Mouse (Mus musculus) midbrain, embryonic 13.5 days (tissue): ENCODE data around the gene Wwtr1. TPM values are rescaled to one million over a fixed set of nuclear protein-coding genes. Genes with fewer than 3 reads are reported as not detected.

Experiments used
- ATAC-seq: fragments of 200-750 bp; cut with Nextera tagmentation; 2 replicates; pipeline ENCODE4 v1.8.0; 2017; ENCODE audit warnings: mild to moderate bottlenecking, moderate TSS enrichment, moderate library complexity
- H3K27ac ChIP-seq: fragments of 300-500 bp; sonication (generic); 2 replicates; pipeline ENCODE4 v1.5.1; 2015; ENCODE audit warnings: inconsistent platforms, mild to moderate bottlenecking, moderate library complexity
- H3K27me3 ChIP-seq: fragments of 300-500 bp; sonication (generic); 2 replicates; pipeline ENCODE4 v1.6.1; 2015; ENCODE audit warnings: mild to moderate bottlenecking, inconsistent platforms
- H3K36me3 ChIP-seq: fragments of 300-500 bp; sonication (generic); 2 replicates; pipeline ENCODE4 v1.6.1; 2015; ENCODE audit warnings: mild to moderate bottlenecking, inconsistent platforms
- H3K4me1 ChIP-seq: fragments of 300-500 bp; sonication (generic); replicated peaks from 2 replicates; pipeline ENCODE4 v1.6.1; 2015; ENCODE audit warnings: inconsistent platforms
- H3K4me2 ChIP-seq: fragments of 300-500 bp; sonication (generic); replicated peaks from 2 replicates; pipeline ENCODE4 v1.6.1; 2015; ENCODE audit warnings: moderate library complexity, mild to moderate bottlenecking, inconsistent platforms
- H3K4me3 ChIP-seq: fragments of 300-500 bp; sonication (generic); replicated peaks from 2 replicates; pipeline ENCODE4 v1.5.1; 2015; ENCODE audit warnings: mild to moderate bottlenecking, inconsistent platforms
- H3K9ac ChIP-seq: fragments of 300-500 bp; sonication (generic); replicated peaks from 2 replicates; pipeline ENCODE4 v1.6.1; 2015; ENCODE audit warnings: mild to moderate bottlenecking, inconsistent platforms
- H3K9me3 ChIP-seq: fragments of 300-500 bp; sonication (generic); 2 replicates; pipeline ENCODE4 v1.6.1; 2016; ENCODE audit warnings: mild to moderate bottlenecking, inconsistent platforms
- WGBS: fragments of 180-500 bp; shearing (Covaris S2); methylation state at CpG from one replicate; pipeline ENCODE4 v1.1.7; 2015; 5-methylcytosine and 5-hydroxymethylcytosine counted together
- polyA plus RNA-seq: library from polyadenylated mRNA; unstranded; fragments of >200 nt; fragmentation: Nextera tagmentation; extraction: Ambion mirVana; gene quantifications from 2 replicates; pipeline ENCODE4 v1.2.1, GENCODE M21; 2015

Gene Wwtr1
- polyA plus RNA-seq, 1 experiment from 2014 or later, result 8.1 TPM

- Histone ChIP-seq H3K9ac (no peak overlapping the region), H3K4me2 (no peak overlapping the region), H3K4me3 (no peak overlapping the region), H3K27ac (no peak overlapping the region), H3K27me3 (no peaks in the 10 kb centered on the region), H3K4me1 (no peaks in the 10 kb centered on the region), H3K9me3 (no peaks in the 10 kb centered on the region), H3K36me3 (no peaks in the 10 kb centered on the region)
- WGBS, result 66% methylated on average over 2 of the region's 2 CpGs
- ATAC-seq, result no peak
These were observed 71.0 kb downstream of the Wwtr1 start for GRCm38 (mm10) chr3:57504756-57505155.

- no peaks in the 10 kb centered on the region for H3K36me3 ChIP-seq
- no peaks in the 10 kb centered on the region for H3K4me1 ChIP-seq
- no peaks in the 10 kb centered on the region for H3K9me3 ChIP-seq
- no peak overlapping the region for H3K4me2 ChIP-seq
- no peak overlapping the region for H3K4me3 ChIP-seq
- ATAC-seq, result no peak
- H3K27ac ChIP-seq, result no peak overlapping the region
- H3K9ac ChIP-seq, result no peak overlapping the region
- H3K27me3 ChIP-seq, result no peaks in the 10 kb centered on the region
- WGBS, result 92% methylated on average over 10 of the region's 10 CpGs
These were observed 74.0 kb downstream of the Wwtr1 start for GRCm38 (mm10) chr3:57501596-57502220.

GRCm38 (mm10) chr3:57500846-57501245 lies 74.9 kb downstream of the Wwtr1 start:
- H3K36me3 ChIP-seq, result no peaks in the 10 kb centered on the region
- H3K4me3 ChIP-seq, result no peak overlapping the region
- H3K4me1 ChIP-seq, result no peaks in the 10 kb centered on the region
- no peak for ATAC-seq
- no peak overlapping the region for H3K4me2 ChIP-seq
- no peaks in the 10 kb centered on the region for H3K9me3 ChIP-seq
- 95% methylated on average over 9 of the region's 9 CpGs for WGBS
- no peak overlapping the region for H3K9ac ChIP-seq
- H3K27ac ChIP-seq, result no peak overlapping the region
- no peaks in the 10 kb centered on the region for H3K27me3 ChIP-seq

GRCm38 (mm10) chr3:57497791-57498190 lies 77.9 kb downstream of the Wwtr1 start:
- H3K4me2 ChIP-seq, result no peak overlapping the region
- H3K27me3 ChIP-seq, result no peaks in the 10 kb centered on the region
- H3K4me1 ChIP-seq, result no peaks in the 10 kb centered on the region
- ATAC-seq, result no peak
- H3K36me3 ChIP-seq, result no peaks in the 10 kb centered on the region
- 81% methylated on average over 1 of the region's 1 CpGs for WGBS
- no peak overlapping the region for H3K4me3 ChIP-seq
- H3K9me3 ChIP-seq, result no peaks in the 10 kb centered on the region
- H3K9ac ChIP-seq, result no peak overlapping the region
- no peak overlapping the region for H3K27ac ChIP-seq

GRCm38 (mm10) chr3:57496428-57496827 lies 79.3 kb downstream of the Wwtr1 start:
- WGBS, result 77% methylated on average over 2 of the region's 2 CpGs
- Histone ChIP-seq H3K36me3 (no peaks in the 10 kb centered on the region), H3K4me2 (no peak overlapping the region), H3K4me1 (no peaks in the 10 kb centered on the region), H3K4me3 (no peak overlapping the region), H3K27ac (no peak overlapping the region), H3K27me3 (no peaks in the 10 kb centered on the region), H3K9ac (no peak overlapping the region), H3K9me3 (no peaks in the 10 kb centered on the region)
- no peak for ATAC-seq

GRCm38 (mm10) chr3:57487455-57488153 lies 88.1 kb downstream of the Wwtr1 start:
- Histone ChIP-seq H3K36me3 (no peaks in the 10 kb centered on the region), H3K27me3 (no peaks in the 10 kb centered on the region), H3K4me3 (no peak overlapping the region), H3K9me3 (no peaks in the 10 kb centered on the region), H3K9ac (no peak overlapping the region), H3K4me1 (no peaks in the 10 kb centered on the region), H3K27ac (no peak overlapping the region), H3K4me2 (no peak overlapping the region)
- 84% methylated on average over 8 of the region's 8 CpGs for WGBS
- ATAC-seq, result no peak

- WGBS, result 91% methylated on average over 4 of the region's 4 CpGs
- no peaks in the 10 kb centered on the region for H3K9me3 ChIP-seq
- no peaks in the 10 kb centered on the region for H3K36me3 ChIP-seq
- H3K27me3 ChIP-seq, result no peaks in the 10 kb centered on the region
- H3K27ac ChIP-seq, result no peak overlapping the region
- no peak overlapping the region for H3K9ac ChIP-seq
- no peaks in the 10 kb centered on the region for H3K4me1 ChIP-seq
- no peak overlapping the region for H3K4me3 ChIP-seq
- no peak for ATAC-seq
- H3K4me2 ChIP-seq, result no peak overlapping the region
These were observed 89.6 kb downstream of the Wwtr1 start for GRCm38 (mm10) chr3:57486068-57486467.

- no peak for ATAC-seq
- H3K4me3 ChIP-seq, result no peak overlapping the region
- H3K27ac ChIP-seq, result no peak overlapping the region
- WGBS, result 89% methylated on average over 5 of the region's 5 CpGs
- no peaks in the 10 kb centered on the region for H3K4me1 ChIP-seq
- H3K9ac ChIP-seq, result no peak overlapping the region
- H3K4me2 ChIP-seq, result no peak overlapping the region
- no peaks in the 10 kb centered on the region for H3K27me3 ChIP-seq
- H3K9me3 ChIP-seq, result no peaks in the 10 kb centered on the region
- no peaks in the 10 kb centered on the region for H3K36me3 ChIP-seq
These were observed 93.7 kb downstream of the Wwtr1 start for GRCm38 (mm10) chr3:57481981-57482380.

GRCm38 (mm10) chr3:57480640-57481039 lies 95.1 kb downstream of the Wwtr1 start:
- Histone ChIP-seq H3K4me1 (no peaks in the 10 kb centered on the region), H3K9ac (no peak overlapping the region), H3K4me3 (no peak overlapping the region), H3K27ac (no peak overlapping the region), H3K9me3 (no peaks in the 10 kb centered on the region), H3K27me3 (no peaks in the 10 kb centered on the region), H3K4me2 (no peak overlapping the region), H3K36me3 (no peaks in the 10 kb centered on the region)
- ATAC-seq, result no peak
- 87% methylated on average over 4 of the region's 4 CpGs for WGBS

- no peak overlapping the region for H3K9ac ChIP-seq
- WGBS, result 90% methylated on average over 8 of the region's 8 CpGs
- no peak overlapping the region for H3K4me2 ChIP-seq
- H3K27ac ChIP-seq, result no peak overlapping the region
- peaks cover 28% of the 10 kb centered on the region for H3K4me1 ChIP-seq
- no peaks in the 10 kb centered on the region for H3K9me3 ChIP-seq
- H3K27me3 ChIP-seq, result no peaks in the 10 kb centered on the region
- no peak overlapping the region for H3K4me3 ChIP-seq
- no peaks in the 10 kb centered on the region for H3K36me3 ChIP-seq
- ATAC-seq, result no peak
These were observed 101.3 kb downstream of the Wwtr1 start for GRCm38 (mm10) chr3:57474421-57474820.

GRCm38 (mm10) chr3:57472407-57472806 lies 103.3 kb downstream of the Wwtr1 start:
- no peak overlapping the region; the same call in 1 of the 2 replicates for H3K27ac ChIP-seq
- peaks cover 28% of the 10 kb centered on the region for H3K4me1 ChIP-seq
- H3K27me3 ChIP-seq, result no peaks in the 10 kb centered on the region
- WGBS, result 32% methylated on average over 4 of the region's 4 CpGs
- H3K36me3 ChIP-seq, result no peaks in the 10 kb centered on the region
- no peak overlapping the region for H3K4me3 ChIP-seq
- peak; percentile 79 for ATAC-seq
- no peak overlapping the region for H3K9ac ChIP-seq
- no peak overlapping the region for H3K4me2 ChIP-seq
- H3K9me3 ChIP-seq, result no peaks in the 10 kb centered on the region

GRCm38 (mm10) chr3:57470981-57471601 lies 104.6 kb downstream of the Wwtr1 start:
- Histone ChIP-seq H3K27ac (peak overlapping the region; percentile 66), H3K4me1 (peaks cover 28% of the 10 kb centered on the region), H3K4me2 (peak overlapping the region; percentile 52), H3K27me3 (no peaks in the 10 kb centered on the region), H3K4me3 (peak overlapping the region; percentile 27), H3K36me3 (no peaks in the 10 kb centered on the region), H3K9ac (peak overlapping the region; percentile 21), H3K9me3 (no peaks in the 10 kb centered on the region)
- peak; percentile 77 for ATAC-seq
- WGBS, result 1% methylated on average over 15 of the region's 15 CpGs
